Mouse (Mus musculus) erythroblast, embryonic 14.5 days (primary cell): Measurements from ENCODE around the gene Arap1. TPM values are rescaled to one million over a fixed set of nuclear protein-coding genes. Genes with fewer than 3 reads are reported as not detected.

Experiments
- H3K27me3 ChIP-seq: 2 replicates; pipeline ENCODE4 v1.6.1; 2012; ENCODE audit warnings: inconsistent platforms; ENCODE audit not compliant: control insufficient read depth
- H3K36me3 ChIP-seq: 2 replicates; pipeline ENCODE4 v1.6.1; 2012; ENCODE audit warnings: mild to moderate bottlenecking, inconsistent platforms; ENCODE audit not compliant: control insufficient read depth
- H3K4me1 ChIP-seq: 2 replicates; pipeline ENCODE4 v1.6.1; 2012; ENCODE audit warnings: inconsistent platforms; ENCODE audit not compliant: control insufficient read depth
- H3K4me3 ChIP-seq: replicated peaks from 2 replicates; pipeline ENCODE3; 2012; ENCODE audit warnings: moderate library complexity, mild to moderate bottlenecking, inconsistent platforms
- H3K9me3 ChIP-seq: 2 replicates; pipeline ENCODE4 v1.6.1; 2012; ENCODE audit warnings: low read length, inconsistent platforms, mixed read lengths; ENCODE audit not compliant: control insufficient read depth
- GATA1 ChIP-seq: IDR thresholded peaks from 2 replicates; pipeline ENCODE4 v1.6.1; 2012; ENCODE audit warnings: low read length, inconsistent platforms, mixed read lengths
- TAL1 ChIP-seq: IDR thresholded peaks from 3 replicates; pipeline ENCODE4 v1.6.1; 2012; ENCODE audit warnings: low read length, inconsistent platforms, mixed read lengths
- polyA plus RNA-seq: library from polyadenylated mRNA; stranded (reverse); fragments of >175 nt; gene quantifications from 2 replicates; pipeline ENCODE4 v1.2.3, GENCODE M21; 2012

Gene Arap1
- polyA plus RNA-seq, 1 experiment = 1.1 TPM

DNA sequence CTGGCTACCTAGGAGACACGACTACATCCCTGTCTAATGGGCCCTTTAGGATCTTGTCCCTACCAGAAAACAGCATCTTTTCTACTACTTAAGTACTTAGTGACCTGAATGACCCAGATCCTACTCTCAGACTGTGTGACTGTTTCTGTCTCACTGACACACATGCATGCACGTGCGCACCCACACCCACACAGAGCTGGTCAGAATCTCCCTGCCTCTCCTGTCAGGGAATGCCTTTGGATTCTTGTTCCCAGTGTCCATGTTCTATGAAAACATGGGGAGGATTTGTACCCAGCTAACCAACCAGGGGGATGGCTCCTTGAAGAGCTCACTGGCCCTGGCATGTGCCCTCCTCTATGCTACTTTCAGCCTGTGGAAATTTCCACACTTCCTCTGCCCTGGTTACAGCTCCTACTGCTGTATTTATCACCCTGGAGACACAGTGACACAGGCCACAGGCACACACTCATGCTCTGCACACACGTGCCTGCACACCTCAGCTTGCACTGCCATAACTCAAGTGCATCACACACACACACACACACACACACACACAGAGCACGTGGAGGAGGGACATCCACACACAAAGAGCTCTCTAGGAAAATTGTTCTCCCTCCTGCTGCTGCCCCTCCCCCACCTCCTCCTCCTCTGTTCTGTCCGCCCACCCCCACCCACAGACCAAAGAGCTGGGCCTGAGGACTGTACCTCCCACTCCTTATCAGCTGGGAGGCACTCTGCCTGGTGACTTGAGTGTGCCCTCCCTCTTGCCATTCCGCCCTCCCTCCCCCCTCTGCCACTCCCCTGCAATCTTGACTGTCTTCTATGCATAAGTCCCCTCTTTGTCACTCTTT lies 67.0 kb downstream of the Arap1 start:
- H3K27me3 ChIP-seq = peaks cover 21% of the 10 kb centered on the region
- TF ChIP-seq GATA1 = no peak
- no peaks in the 10 kb centered on the region for H3K9me3 ChIP-seq
- H3K36me3 ChIP-seq = peaks cover 2% of the 10 kb centered on the region; the same call in 1 of the 2 replicates
- no peak overlapping the region for H3K4me3 ChIP-seq
- H3K4me1 ChIP-seq = peaks cover 33% of the 10 kb centered on the region

DNA sequence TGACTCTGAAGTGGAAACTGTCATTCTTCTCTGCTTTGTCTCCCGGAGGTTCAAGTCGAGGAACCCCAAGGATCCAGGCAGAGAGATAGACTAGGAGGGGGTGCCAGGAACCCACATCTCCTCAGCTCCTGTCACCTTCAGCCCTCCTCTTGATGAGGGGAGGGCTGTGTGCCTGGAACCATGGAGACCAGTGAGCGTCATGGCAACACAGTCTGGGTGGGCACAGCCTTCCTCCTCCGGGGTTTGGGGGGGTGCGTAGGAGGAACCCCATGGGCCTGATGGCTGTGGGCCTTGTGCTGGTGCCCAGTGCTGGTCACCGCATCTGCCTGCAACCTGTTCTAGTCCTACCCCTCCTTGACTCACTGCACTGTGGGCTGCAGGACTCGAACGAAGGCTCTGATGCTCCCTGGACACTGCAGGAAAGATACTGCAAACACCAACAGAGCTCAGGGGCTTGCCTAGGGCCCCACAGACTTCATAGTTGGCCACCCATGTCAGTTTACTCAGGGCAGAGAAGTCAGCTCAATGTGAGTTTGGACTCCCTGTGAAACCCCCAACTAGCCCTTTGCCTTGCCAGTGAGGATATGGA lies 67.7 kb downstream of the Arap1 start:
- peaks cover 24% of the 10 kb centered on the region for H3K27me3 ChIP-seq
- H3K36me3 ChIP-seq = peaks cover 2% of the 10 kb centered on the region; the same call in 1 of the 2 replicates
- TF ChIP-seq TAL1 (no peak), GATA1 (no peak)
- H3K4me1 ChIP-seq = peaks cover 35% of the 10 kb centered on the region
- H3K9me3 ChIP-seq = no peaks in the 10 kb centered on the region
- H3K4me3 ChIP-seq = no peak overlapping the region

DNA sequence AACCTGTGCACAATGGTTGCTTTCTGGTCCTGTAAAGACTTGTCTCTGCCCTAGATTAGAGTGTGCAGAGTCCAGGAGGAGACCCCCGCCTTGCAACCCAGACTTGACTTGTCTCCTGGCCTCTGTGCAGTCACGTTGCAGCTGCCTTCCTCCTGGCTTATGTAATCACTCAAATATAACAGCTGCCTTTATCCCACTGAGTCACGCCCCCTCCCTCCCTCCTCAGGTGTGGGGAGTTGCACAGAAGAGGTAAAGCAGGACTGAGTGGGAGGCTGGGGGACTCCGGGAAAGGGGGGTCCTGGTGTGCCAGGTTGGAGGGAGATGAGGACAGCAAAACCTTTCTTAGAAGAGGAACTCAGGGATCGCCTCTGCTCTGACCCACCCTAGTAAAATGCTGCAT lies 68.5 kb downstream of the Arap1 start:
- TF ChIP-seq GATA1 = no peak
- TF ChIP-seq TAL1 = no peak
- Histone ChIP-seq H3K4me3 (no peak overlapping the region), H3K9me3 (no peaks in the 10 kb centered on the region), H3K4me1 (peaks cover 43% of the 10 kb centered on the region), H3K36me3 (peaks cover under 1% of the 10 kb centered on the region; the same call in 1 of the 2 replicates), H3K27me3 (peaks cover 24% of the 10 kb centered on the region)

DNA sequence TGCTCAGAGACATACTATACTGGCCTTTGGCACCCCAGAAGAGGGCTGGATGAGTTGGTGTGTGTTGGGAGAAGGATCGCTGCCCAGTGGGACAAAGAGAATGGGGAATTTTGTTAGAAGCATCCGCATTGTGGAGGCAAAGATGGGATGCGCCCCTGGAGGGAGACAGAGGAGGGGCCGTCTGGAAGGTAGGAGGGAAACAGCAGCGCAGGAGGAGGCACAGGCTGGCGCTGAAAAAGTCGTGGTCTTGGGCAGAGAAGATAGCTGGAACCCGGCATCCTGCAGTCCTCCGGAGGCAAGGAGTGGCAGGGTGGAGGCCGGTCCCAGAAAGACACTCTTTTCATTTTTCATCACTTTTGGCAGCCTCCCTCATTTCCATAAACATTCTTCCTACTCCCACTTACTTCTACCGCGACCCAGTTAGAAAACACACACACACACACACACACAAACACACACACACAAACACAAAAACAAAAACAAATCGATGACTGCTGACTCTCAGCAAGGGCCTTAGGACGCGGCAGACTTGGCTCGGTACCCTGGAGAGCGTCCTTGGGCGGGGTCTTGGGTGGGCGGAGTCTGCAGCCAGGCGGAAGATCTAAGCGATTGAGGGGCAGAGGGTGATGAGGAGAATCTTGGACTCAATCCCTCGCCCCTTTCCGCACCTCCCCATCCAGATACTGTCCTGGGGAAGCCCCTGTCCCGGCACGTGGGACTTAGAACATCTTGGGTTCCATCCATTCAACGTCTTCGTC lies 71.3 kb downstream of the Arap1 start:
- H3K9me3 ChIP-seq = no peaks in the 10 kb centered on the region
- H3K4me1 ChIP-seq = peaks cover 45% of the 10 kb centered on the region
- no peak for TF ChIP-seq GATA1
- TF ChIP-seq TAL1 = no peak
- peaks cover 29% of the 10 kb centered on the region for H3K27me3 ChIP-seq
- no peaks in the 10 kb centered on the region; the same call in 1 of the 2 replicates for H3K36me3 ChIP-seq
- no peak overlapping the region for H3K4me3 ChIP-seq

DNA sequence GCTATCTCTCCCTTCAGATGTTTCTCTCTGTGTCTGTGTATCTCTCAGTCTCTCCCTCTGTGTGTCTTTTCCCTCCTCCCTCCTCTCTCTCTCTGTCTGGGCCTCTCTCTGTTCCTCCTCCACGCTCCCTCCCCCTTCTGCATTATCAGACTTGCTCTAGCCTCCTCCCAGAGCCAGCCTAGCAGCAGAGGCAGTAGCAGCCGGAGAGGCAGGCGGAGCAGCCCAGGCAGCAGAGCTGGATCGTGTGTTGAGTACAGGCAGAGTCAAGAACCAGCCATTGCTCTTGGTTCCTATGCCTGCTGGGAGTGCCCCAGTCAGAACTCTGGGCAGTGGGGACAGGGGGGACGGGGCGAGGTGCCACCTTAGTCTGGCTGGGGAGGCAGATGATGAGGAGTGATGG lies 73.7 kb downstream of the Arap1 start, which contains the start of gene Pde2a:
Gene Pde2a (plus strand): TSS at position 163 of the 400 bp plus-strand sequence.
- TF ChIP-seq TAL1 (no peak), GATA1 (no peak)
- peaks cover 29% of the 10 kb centered on the region for H3K27me3 ChIP-seq
- H3K4me1 ChIP-seq = peaks cover 27% of the 10 kb centered on the region
- no peaks in the 10 kb centered on the region for H3K9me3 ChIP-seq
- H3K4me3 ChIP-seq = peak within 1 kb of the TSS; percentile 28
- H3K36me3 ChIP-seq = no peaks in the 10 kb centered on the region

DNA sequence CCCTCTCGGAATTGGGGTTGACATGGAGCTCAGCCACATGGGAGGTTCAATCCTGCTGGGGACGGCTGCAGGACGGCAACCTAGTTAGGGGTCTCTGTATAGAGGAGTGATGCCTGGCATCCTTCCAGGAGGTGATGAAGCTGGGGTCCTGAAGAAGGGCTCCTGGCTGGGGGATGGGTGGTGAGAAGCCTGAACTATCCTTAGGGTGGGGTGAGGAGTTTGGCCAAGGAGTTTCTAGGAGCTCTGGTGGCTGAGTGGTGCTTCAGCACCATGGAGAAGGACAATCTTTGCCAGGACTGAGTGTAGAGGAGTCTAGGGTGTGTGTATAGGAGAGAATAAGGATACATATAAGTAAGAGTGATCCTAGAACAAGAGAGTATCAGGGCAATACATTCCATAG lies 74.2 kb downstream of the Arap1 start:
- peaks cover 29% of the 10 kb centered on the region for H3K27me3 ChIP-seq

DNA sequence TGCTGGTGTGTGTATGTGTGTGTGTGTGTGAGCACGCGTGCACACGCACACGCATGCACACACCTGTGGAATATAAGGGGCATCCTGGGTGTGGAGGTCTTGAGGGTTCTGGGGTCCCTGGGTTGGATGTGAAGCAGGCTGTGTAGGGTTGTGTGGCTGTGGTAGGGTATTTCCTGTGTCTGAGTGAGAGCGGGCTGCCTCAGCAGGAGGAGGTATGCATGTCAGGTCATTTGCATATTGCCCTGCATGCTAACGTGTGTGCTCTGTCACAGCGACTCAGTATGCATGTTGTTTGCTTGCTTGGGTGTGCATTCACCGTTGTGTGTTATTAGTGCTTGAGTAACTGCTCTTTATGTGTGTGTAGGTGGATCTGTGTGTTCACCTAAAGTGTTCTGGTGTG lies 74.8 kb downstream of the Arap1 start:
- H3K4me3 ChIP-seq = no peak overlapping the region
- H3K9me3 ChIP-seq = no peaks in the 10 kb centered on the region
- H3K27me3 ChIP-seq = peaks cover 23% of the 10 kb centered on the region
- no peaks in the 10 kb centered on the region for H3K36me3 ChIP-seq
- no peak for TF ChIP-seq GATA1
- TF ChIP-seq TAL1 = no peak
- peaks cover 27% of the 10 kb centered on the region for H3K4me1 ChIP-seq

More for the DNA sequence above, 74.2 kb downstream of the Arap1 start:
- H3K4me1 ChIP-seq = peaks cover 27% of the 10 kb centered on the region
- no peaks in the 10 kb centered on the region for H3K36me3 ChIP-seq
- no peaks in the 10 kb centered on the region for H3K9me3 ChIP-seq
- H3K4me3 ChIP-seq = peak overlapping the region; percentile 28
- TF ChIP-seq GATA1 (no peak), TAL1 (no peak)

DNA sequence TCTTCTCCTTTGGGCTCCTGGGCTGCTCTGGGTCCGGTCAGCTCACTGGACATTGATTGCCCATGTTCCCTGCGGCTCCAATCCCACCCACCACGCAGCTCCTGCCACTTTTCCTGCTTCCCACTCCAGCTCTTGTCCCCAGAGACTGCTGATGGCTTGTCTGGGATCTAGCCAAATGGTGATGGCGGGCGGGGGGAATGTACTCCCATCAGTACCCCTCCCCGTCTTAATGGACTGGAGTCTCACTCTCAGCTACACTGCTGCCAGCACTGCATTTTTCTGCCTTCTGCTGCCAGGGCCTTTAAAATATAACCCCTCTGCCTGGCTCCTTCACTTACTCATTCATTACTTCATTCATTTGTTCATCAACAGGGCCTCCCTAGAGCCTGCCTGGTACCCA lies 76.1 kb downstream of the Arap1 start:
- no peak overlapping the region for H3K4me3 ChIP-seq
- TF ChIP-seq TAL1 (no peak), GATA1 (no peak)
- H3K4me1 ChIP-seq = peaks cover 25% of the 10 kb centered on the region
- H3K27me3 ChIP-seq = peaks cover 14% of the 10 kb centered on the region
- H3K36me3 ChIP-seq = no peaks in the 10 kb centered on the region
- H3K9me3 ChIP-seq = no peaks in the 10 kb centered on the region

DNA sequence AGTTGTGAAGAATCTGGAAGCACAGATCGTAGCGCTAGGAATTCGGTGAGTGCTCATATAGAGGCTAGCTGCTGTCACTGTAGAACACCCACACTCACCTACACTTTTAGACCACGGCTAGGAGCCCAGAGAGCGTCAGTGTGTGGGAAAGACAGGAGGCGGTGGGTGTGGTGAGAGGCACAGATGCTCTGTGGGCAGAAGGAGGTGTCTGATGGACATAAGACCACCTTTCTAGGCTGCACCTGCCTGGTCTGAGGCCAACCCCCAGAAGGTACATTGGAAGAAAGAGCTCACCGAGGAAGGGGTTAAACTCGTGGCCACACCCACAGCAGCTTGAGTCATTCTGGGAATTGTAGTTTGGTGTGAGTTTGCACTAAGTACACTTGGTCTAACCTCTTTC lies 78.8 kb downstream of the Arap1 start:
- H3K4me1 ChIP-seq = peaks cover 8% of the 10 kb centered on the region
- peaks cover 5% of the 10 kb centered on the region for H3K27me3 ChIP-seq
- H3K36me3 ChIP-seq = no peaks in the 10 kb centered on the region
- no peak for TF ChIP-seq TAL1
- TF ChIP-seq GATA1 = no peak
- no peak overlapping the region for H3K4me3 ChIP-seq
- H3K9me3 ChIP-seq = no peaks in the 10 kb centered on the region
